Mouse (Mus musculus) bone marrow, adult 2 months (tissue): ENCODE measurements around the gene Abce1.

Experiments
- CTCF ChIP-seq: fragments of 200-500 bp; IDR thresholded peaks from 2 replicates; pipeline ENCODE4 v1.5.1; 2011; ENCODE audit warnings: low read length, control low read depth; ENCODE audit not compliant: control insufficient read depth, insufficient read depth
- POLR2A ChIP-seq: fragments of 200-500 bp; IDR thresholded peaks from 2 replicates; pipeline ENCODE4 v1.6.1; 2011; ENCODE audit warnings: low read depth, mild to moderate bottlenecking, control low read depth, low read length, borderline replicate concordance; ENCODE audit not compliant: control insufficient read depth

- TF ChIP-seq CTCF (no peak), POLR2A (no peak)
These were observed 37.1 kb upstream of the Abce1 start for GRCm38 (mm10) chr8:79748591-79748990.
